Mouse (Mus musculus): ENCODE data around the gene Stoml1. TPM values are rescaled to one million over a fixed set of nuclear protein-coding genes. Genes with fewer than 3 reads are reported as not detected.

The Stoml1 gene
- polyA plus RNA-seq, 1 experiment = 21.3 TPM

- 87% methylated on average over 4 of the region's 4 CpGs for WGBS
Observed at GRCm38 (mm10) chr9:58278821-58279723, 26.1 kb downstream of the Stoml1 start.

GRCm38 (mm10) chr9:58279780-58280179 lies 26.8 kb downstream of the Stoml1 start:
- WGBS = 45% methylated on average over 5 of the region's 5 CpGs
- H3K27me3 ChIP-seq (ENCODE audit: control insufficient read depth, insufficient read depth, low read length) = no peaks in the 10 kb centered on the region
- no peak overlapping the region for H3K4me3 ChIP-seq (ENCODE audit: low read depth, low read length)
- TF ChIP-seq POLR2A (IDR thresholded peaks at IDR 0.05; ENCODE audit: low read depth, low read length) (no peak), CTCF (IDR thresholded peaks at IDR 0.05; ENCODE audit: extremely low read depth, insufficient read length, insufficient replicate concordance, low read depth, low read length) (no peak)
- H3K4me1 ChIP-seq (ENCODE audit: control insufficient read depth, insufficient read depth, insufficient read length, low read length) = peaks cover 14% of the 10 kb centered on the region; the same call in 1 of the 2 replicates
- no peaks in the 10 kb centered on the region for H3K36me3 ChIP-seq (ENCODE audit: control insufficient read depth, insufficient read depth, low read length)
- peak overlapping the region; percentile 63; the same call in 1 of the 2 replicates for H3K27ac ChIP-seq (ENCODE audit: insufficient read depth, low read depth, low read length)

More at GRCm38 (mm10) chr9:58278821-58279723, 26.1 kb downstream of the Stoml1 start:
- Histone ChIP-seq H3K4me3 (ENCODE audit: low read depth, low read length) (no peak overlapping the region), H3K27ac (ENCODE audit: insufficient read depth, low read depth, low read length) (peak overlapping the region; percentile 63; the same call in 1 of the 2 replicates), H3K27me3 (ENCODE audit: control insufficient read depth, insufficient read depth, low read length) (no peaks in the 10 kb centered on the region), H3K36me3 (ENCODE audit: control insufficient read depth, insufficient read depth, low read length) (no peaks in the 10 kb centered on the region), H3K4me1 (ENCODE audit: control insufficient read depth, insufficient read depth, insufficient read length, low read length) (peaks cover 14% of the 10 kb centered on the region; the same call in 1 of the 2 replicates)
- TF ChIP-seq CTCF (IDR thresholded peaks at IDR 0.05; ENCODE audit: extremely low read depth, insufficient read length, insufficient replicate concordance, low read depth, low read length) = no peak
- no peak for TF ChIP-seq POLR2A (IDR thresholded peaks at IDR 0.05; ENCODE audit: low read depth, low read length)

- H3K27me3 ChIP-seq (ENCODE audit: control insufficient read depth, insufficient read depth, low read length) = no peaks in the 10 kb centered on the region
- H3K36me3 ChIP-seq (ENCODE audit: control insufficient read depth, insufficient read depth, low read length) = no peaks in the 10 kb centered on the region
- 0 out of 2 replicates have a peak overlapping the region, but pooled peaks have one; percentile 25 for H3K27ac ChIP-seq (ENCODE audit: insufficient read depth, low read depth, low read length)
- TF ChIP-seq POLR2A (IDR thresholded peaks at IDR 0.05; ENCODE audit: low read depth, low read length) (no peak), CTCF (IDR thresholded peaks at IDR 0.05; ENCODE audit: extremely low read depth, insufficient read length, insufficient replicate concordance, low read depth, low read length) (peak; percentile 77; the same call in 1 of the 2 replicates)
- H3K4me3 ChIP-seq (ENCODE audit: low read depth, low read length) = no peak overlapping the region
- 29% methylated on average over 9 of the region's 9 CpGs for WGBS
- peaks cover 12% of the 10 kb centered on the region; the same call in 1 of the 2 replicates for H3K4me1 ChIP-seq (ENCODE audit: control insufficient read depth, insufficient read depth, insufficient read length, low read length)
Observed at GRCm38 (mm10) chr9:58280259-58281109, 27.5 kb downstream of the Stoml1 start.

GRCm38 (mm10) chr9:58281597-58281996 lies 28.6 kb downstream of the Stoml1 start:
- 46% methylated on average over 3 of the region's 3 CpGs for WGBS
- no peak overlapping the region for H3K27ac ChIP-seq (ENCODE audit: insufficient read depth, low read depth, low read length)
- no peak for TF ChIP-seq POLR2A (IDR thresholded peaks at IDR 0.05; ENCODE audit: low read depth, low read length)
- TF ChIP-seq CTCF (IDR thresholded peaks at IDR 0.05; ENCODE audit: extremely low read depth, insufficient read length, insufficient replicate concordance, low read depth, low read length) = peak; percentile 55; the same call in 1 of the 2 replicates
- no peaks in the 10 kb centered on the region for H3K27me3 ChIP-seq (ENCODE audit: control insufficient read depth, insufficient read depth, low read length)
- H3K4me3 ChIP-seq (ENCODE audit: low read depth, low read length) = no peak overlapping the region
- H3K4me1 ChIP-seq (ENCODE audit: control insufficient read depth, insufficient read depth, insufficient read length, low read length) = peaks cover 8% of the 10 kb centered on the region; the same call in 1 of the 2 replicates
- H3K36me3 ChIP-seq (ENCODE audit: control insufficient read depth, insufficient read depth, low read length) = no peaks in the 10 kb centered on the region

GRCm38 (mm10) chr9:58283431-58283830 lies 30.5 kb downstream of the Stoml1 start:
- Histone ChIP-seq H3K27ac (ENCODE audit: insufficient read depth, low read depth, low read length) (no peak overlapping the region), H3K27me3 (ENCODE audit: control insufficient read depth, insufficient read depth, low read length) (no peaks in the 10 kb centered on the region), H3K4me1 (ENCODE audit: control insufficient read depth, insufficient read depth, insufficient read length, low read length) (peaks cover 8% of the 10 kb centered on the region; the same call in 1 of the 2 replicates), H3K36me3 (ENCODE audit: control insufficient read depth, insufficient read depth, low read length) (no peaks in the 10 kb centered on the region), H3K4me3 (ENCODE audit: low read depth, low read length) (no peak overlapping the region)
- no peak for TF ChIP-seq POLR2A (IDR thresholded peaks at IDR 0.05; ENCODE audit: low read depth, low read length)
- no peak for TF ChIP-seq CTCF (IDR thresholded peaks at IDR 0.05; ENCODE audit: extremely low read depth, insufficient read length, insufficient replicate concordance, low read depth, low read length)
- WGBS = 43% methylated on average over 7 of the region's 7 CpGs

- H3K36me3 ChIP-seq (ENCODE audit: control insufficient read depth, insufficient read depth, low read length) = no peaks in the 10 kb centered on the region
Observed at GRCm38 (mm10) chr9:58289090-58289489, 36.1 kb downstream of the Stoml1 start.

More at GRCm38 (mm10) chr9:58289090-58289489, 36.1 kb downstream of the Stoml1 start:
- Histone ChIP-seq H3K27ac (ENCODE audit: insufficient read depth, low read depth, low read length) (no peak overlapping the region), H3K4me1 (ENCODE audit: control insufficient read depth, insufficient read depth, insufficient read length, low read length) (no peaks in the 10 kb centered on the region; the same call in 1 of the 2 replicates), H3K4me3 (ENCODE audit: low read depth, low read length) (no peak overlapping the region), H3K27me3 (ENCODE audit: control insufficient read depth, insufficient read depth, low read length) (no peaks in the 10 kb centered on the region)
- no peak for TF ChIP-seq POLR2A (IDR thresholded peaks at IDR 0.05; ENCODE audit: low read depth, low read length)
- 81% methylated on average over 1 of the region's 1 CpGs for WGBS
